Mouse (Mus musculus) MEL (cell line): ENCODE results near the gene Alkbh4.

Source experiments
- CHD1 ChIP-seq: IDR thresholded peaks from 2 replicates; pipeline ENCODE4 v1.6.1; 2012; ENCODE audit warnings: low read depth, mild to moderate bottlenecking, inconsistent platforms, low read length, improper control_type of control experiment
- CTCF ChIP-seq, 3 experiments: IDR thresholded peaks in 2 of 3; conservative IDR thresholded peaks in 1 of 3; 2 replicates each; pipeline ENCODE4 v1.5.1; 2011 to 2012; ENCODE audit warnings: low read length in 3 of 3, low read depth in 2 of 3, mild to moderate bottlenecking in 2 of 3, improper control_type of control experiment in 1 of 3, inconsistent platforms in 1 of 3, mixed read lengths in 1 of 3, moderate library complexity in 1 of 3; ENCODE audit not compliant: control insufficient read depth in 1 of 3, insufficient read depth in 1 of 3, poor library complexity in 1 of 3, severe bottlenecking in 1 of 3
- EP300 ChIP-seq, 2 experiments: IDR thresholded peaks; 2 replicates each; pipeline ENCODE4 v1.6.1; 2011; ENCODE audit warnings: improper control_type of control experiment in 2 of 2, low read length in 2 of 2, low read depth in 1 of 2, mild to moderate bottlenecking in 1 of 2
- MYC ChIP-seq: IDR thresholded peaks from 2 replicates; pipeline ENCODE4 v1.6.1; 2011; ENCODE audit warnings: low read depth, mild to moderate bottlenecking, low read length, improper control_type of control experiment, moderate library complexity
- POLR2A ChIP-seq, 2 experiments: IDR thresholded peaks; 2 replicates each; pipeline ENCODE4 v1.6.1; 2011 to 2012; ENCODE audit warnings: low read length in 2 of 2, mild to moderate bottlenecking in 2 of 2, control low read depth in 1 of 2, improper control_type of control experiment in 1 of 2, low read depth in 1 of 2, moderate library complexity in 1 of 2; ENCODE audit not compliant: control insufficient read depth in 1 of 2, insufficient read depth in 1 of 2, poor library complexity in 1 of 2
- POLR2AphosphoS2 ChIP-seq: IDR thresholded peaks from 2 replicates; pipeline ENCODE4 v1.6.1; 2011; ENCODE audit warnings: low read length, improper control_type of control experiment
- RCOR1 ChIP-seq: IDR thresholded peaks from 2 replicates; pipeline ENCODE4 v1.6.1; 2012; ENCODE audit warnings: low read depth, mild to moderate bottlenecking, inconsistent platforms, low read length, improper control_type of control experiment
- ZC3H11A ChIP-seq: IDR thresholded peaks from 2 replicates; pipeline ENCODE4 v1.6.1; 2012; ENCODE audit warnings: low read depth, mild to moderate bottlenecking, inconsistent platforms, low read length, improper control_type of control experiment

- TF ChIP-seq POLR2A (IDR thresholded peaks at IDR 0.05; ENCODE audit: control insufficient read depth in 1 of 2, insufficient read depth in 1 of 2, low read depth in 1 of 2, low read length in 2 of 2, poor library complexity in 1 of 2) (no peak), EP300 (IDR thresholded peaks at IDR 0.05; ENCODE audit: low read depth in 1 of 2, low read length in 2 of 2) (no peak), ZC3H11A (no peak), MYC (no peak), CHD1 (no peak), RCOR1 (no peak), POLR2AphosphoS2 (no peak), CTCF (IDR thresholded peaks at IDR 0.05 in 2 of 3, conservative IDR thresholded peaks at IDR 0.05 in 1 of 3; ENCODE audit: control insufficient read depth in 1 of 3, insufficient read depth in 1 of 3, low read depth in 2 of 3, low read length in 3 of 3, poor library complexity in 1 of 3, severe bottlenecking in 1 of 3) (no peak)
Observed at GRCm38 (mm10) chr5:136095089-136095488, 40.9 kb upstream of the Alkbh4 start.
